Mouse (Mus musculus) forebrain, embryonic 14.5 days (tissue): Measurements from ENCODE around the gene Zbtb3. TPM values are rescaled to one million over a fixed set of nuclear protein-coding genes. Genes with fewer than 3 reads are reported as not detected.

ENCODE experiments used
- ATAC-seq: fragments of 200-750 bp; cut with Nextera tagmentation; 2 replicates; pipeline ENCODE4 v1.8.0; 2017; ENCODE audit warnings: mild to moderate bottlenecking, moderate library complexity
- DNase-seq: peaks from one replicate; pipeline ENCODE4 v3.0.0-alpha.2; 2015; ENCODE audit warnings: low spot score
- H3K27ac ChIP-seq: fragments of 300-500 bp; sonication (generic); 2 replicates; pipeline ENCODE4 v1.5.1; 2014; ENCODE audit warnings: low read depth, mild to moderate bottlenecking, control low read depth, low read length, moderate library complexity
- H3K27me3 ChIP-seq: fragments of 300-500 bp; sonication (generic); replicated peaks from 2 replicates; pipeline ENCODE4 v1.6.1; 2014; ENCODE audit warnings: low read length, control low read depth, mixed read lengths; ENCODE audit not compliant: control insufficient read depth, insufficient read depth
- H3K36me3 ChIP-seq: fragments of 300-500 bp; sonication (generic); 2 replicates; pipeline ENCODE4 v1.6.1; 2014; ENCODE audit warnings: low read length, control low read depth; ENCODE audit not compliant: control insufficient read depth, insufficient read depth
- H3K4me1 ChIP-seq: fragments of 300-500 bp; sonication (generic); 2 replicates; pipeline ENCODE4 v1.6.1; 2014; ENCODE audit warnings: antibody characterized with exemption, low read length, control low read depth; ENCODE audit not compliant: control insufficient read depth, insufficient read depth
- H3K4me2 ChIP-seq: fragments of 300-500 bp; sonication (generic); 2 replicates; pipeline ENCODE4 v1.6.1; 2014; ENCODE audit warnings: mild to moderate bottlenecking, control low read depth, low read length
- H3K4me3 ChIP-seq: fragments of 300-500 bp; sonication (generic); 2 replicates; pipeline ENCODE4 v1.5.1; 2014; ENCODE audit warnings: low read depth, low read length, control low read depth
- H3K9ac ChIP-seq: fragments of 300-500 bp; sonication (generic); 2 replicates; pipeline ENCODE4 v1.6.1; 2014; ENCODE audit warnings: mild to moderate bottlenecking, low read length, control low read depth, moderate library complexity
- H3K9me3 ChIP-seq: fragments of 300-500 bp; sonication (generic); replicated peaks from 2 replicates; pipeline ENCODE4 v1.6.1; 2016; ENCODE audit warnings: low read length, control low read depth, mixed read lengths; ENCODE audit not compliant: control insufficient read depth
- WGBS: fragments of 180-500 bp; shearing (Covaris S2); extraction: QIAGEN DNeasy Blood & Tissue Kit; methylation state at CpG from one replicate; pipeline ENCODE4 v1.1.7; 2014; 5-methylcytosine and 5-hydroxymethylcytosine counted together
- polyA plus RNA-seq: library from polyadenylated mRNA; unstranded; fragments of >200 nt; fragmentation: Nextera tagmentation; extraction: Ambion mirVana; gene quantifications from 2 replicates; pipeline ENCODE4 v1.2.1, GENCODE M21; 2014

Gene Zbtb3
- polyA plus RNA-seq, 1 experiment from 2014 or later, result 9.7 TPM

GRCm38 (mm10) chr19:8790171-8790570, 12.2 kb upstream of the Zbtb3 start:
- Histone ChIP-seq H3K36me3 (peaks cover 27% of the 10 kb centered on the region), H3K27me3 (no peaks in the 10 kb centered on the region), H3K27ac (no peak overlapping the region), H3K4me2 (no peak overlapping the region), H3K4me1 (no peaks in the 10 kb centered on the region), H3K9me3 (no peaks in the 10 kb centered on the region), H3K9ac (no peak overlapping the region), H3K4me3 (no peak overlapping the region)
- WGBS, result 72% methylated on average over 7 of the region's 7 CpGs
- no peak for DNase-seq
- no peak for ATAC-seq

GRCm38 (mm10) chr19:8798264-8798946, 4.0 kb upstream of the Zbtb3 start, which contains the start of gene Polr2g:
Polr2g (minus strand) TSS chr19:8798577.
- peak; percentile 95 for DNase-seq
- Histone ChIP-seq H3K4me1 (peaks cover 13% of the 10 kb centered on the region), H3K27ac (0 out of 2 replicates have a peak within 1 kb of the TSS, but pooled peaks have one; percentile 14), H3K4me2 (peak within 1 kb of the TSS; percentile 75), H3K36me3 (peaks cover 18% of the 10 kb centered on the region), H3K27me3 (no peaks in the 10 kb centered on the region), H3K9me3 (no peaks in the 10 kb centered on the region), H3K4me3 (peak within 1 kb of the TSS; percentile 68), H3K9ac (peak within 1 kb of the TSS; percentile 78)
- ATAC-seq, result peak; percentile 75
- WGBS, result 2% methylated on average over 25 of the region's 25 CpGs

- ATAC-seq (no peak), DNase-seq (no peak)
- Histone ChIP-seq H3K36me3 (peaks cover 13% of the 10 kb centered on the region), H3K4me2 (peak overlapping the region; percentile 75), H3K4me1 (peaks cover 13% of the 10 kb centered on the region), H3K27ac (no peak overlapping the region), H3K9ac (peak overlapping the region; percentile 17; the same call in 1 of the 2 replicates), H3K27me3 (no peaks in the 10 kb centered on the region), H3K9me3 (no peaks in the 10 kb centered on the region), H3K4me3 (no peak overlapping the region)
These were observed 3.4 kb upstream of the Zbtb3 start for GRCm38 (mm10) chr19:8798947-8799315.

- no peak for DNase-seq
- Histone ChIP-seq H3K4me1 (peaks cover 8% of the 10 kb centered on the region; the same call in 1 of the 2 replicates), H3K9me3 (no peaks in the 10 kb centered on the region), H3K36me3 (peaks cover 28% of the 10 kb centered on the region), H3K27ac (no peak overlapping the region), H3K9ac (no peak overlapping the region), H3K4me3 (peak overlapping the region; percentile 52; the same call in 1 of the 2 replicates), H3K27me3 (no peaks in the 10 kb centered on the region), H3K4me2 (peak overlapping the region; percentile 64)
- ATAC-seq, result no peak
- 89% methylated on average over 9 of the region's 9 CpGs for WGBS
These were observed 937 bp downstream of the Zbtb3 start for GRCm38 (mm10) chr19:8803204-8803780.

GRCm38 (mm10) chr19:8803879-8804660, 1.7 kb downstream of the Zbtb3 start:
- Histone ChIP-seq H3K36me3 (peaks cover 36% of the 10 kb centered on the region), H3K27ac (no peak overlapping the region), H3K4me1 (peaks cover 8% of the 10 kb centered on the region; the same call in 1 of the 2 replicates), H3K4me2 (no peak overlapping the region), H3K4me3 (no peak overlapping the region), H3K27me3 (no peaks in the 10 kb centered on the region), H3K9me3 (no peaks in the 10 kb centered on the region), H3K9ac (no peak overlapping the region)
- WGBS, result 91% methylated on average over 11 of the region's 11 CpGs
- DNase-seq, result no peak
- ATAC-seq, result no peak

- Histone ChIP-seq H3K9me3 (no peaks in the 10 kb centered on the region), H3K27me3 (no peaks in the 10 kb centered on the region), H3K36me3 (peaks cover 59% of the 10 kb centered on the region), H3K9ac (no peak overlapping the region), H3K4me2 (no peak overlapping the region), H3K27ac (no peak overlapping the region), H3K4me1 (peaks cover 5% of the 10 kb centered on the region; the same call in 1 of the 2 replicates), H3K4me3 (no peak overlapping the region)
- no peak for ATAC-seq
- WGBS, result 91% methylated on average over 5 of the region's 5 CpGs
- DNase-seq, result no peak
These were observed 4.5 kb downstream of the Zbtb3 start for GRCm38 (mm10) chr19:8806810-8807209.

GRCm38 (mm10) chr19:8815812-8816211, 13.5 kb downstream of the Zbtb3 start:
- no peak for ATAC-seq
- WGBS, result 74% methylated on average over 11 of the region's 11 CpGs
- H3K9ac ChIP-seq, result no peak overlapping the region
- DNase-seq, result peak; percentile 32
- H3K27me3 ChIP-seq, result no peaks in the 10 kb centered on the region
- peaks cover 19% of the 10 kb centered on the region for H3K4me1 ChIP-seq
- H3K4me3 ChIP-seq, result no peak overlapping the region
- no peaks in the 10 kb centered on the region for H3K9me3 ChIP-seq
- H3K4me2 ChIP-seq, result no peak overlapping the region; the same call in 1 of the 2 replicates
- peaks cover 46% of the 10 kb centered on the region for H3K36me3 ChIP-seq
- H3K27ac ChIP-seq, result no peak overlapping the region

- Histone ChIP-seq H3K27me3 (no peaks in the 10 kb centered on the region), H3K4me1 (peaks cover 24% of the 10 kb centered on the region), H3K4me2 (peak overlapping the region; percentile 88), H3K4me3 (no peak overlapping the region), H3K27ac (no peak overlapping the region), H3K9me3 (no peaks in the 10 kb centered on the region), H3K9ac (peak overlapping the region; percentile 40), H3K36me3 (peaks cover 36% of the 10 kb centered on the region)
- DNase-seq (no peak), ATAC-seq (no peak)
- WGBS, result 65% methylated on average over 3 of the region's 3 CpGs
These were observed 14.6 kb downstream of the Zbtb3 start for GRCm38 (mm10) chr19:8817001-8817400.
